Mouse (Mus musculus) monocyte, adult 2 months (primary cell): Measurements from ENCODE around the gene Arl14ep.
"Not testable (repeated sequence)": the region's sequence is repeated elsewhere in the genome, so short reads cannot be mapped to it uniquely, and the experiment has no call there.

ENCODE experiments used
- DNase-seq, 2 experiments: peaks; one replicate each; pipeline ENCODE4 v3.0.0; 2022; ENCODE audit warnings: low spot score in 2 of 2, low read depth in 1 of 2

Arl14ep gene

DNA sequence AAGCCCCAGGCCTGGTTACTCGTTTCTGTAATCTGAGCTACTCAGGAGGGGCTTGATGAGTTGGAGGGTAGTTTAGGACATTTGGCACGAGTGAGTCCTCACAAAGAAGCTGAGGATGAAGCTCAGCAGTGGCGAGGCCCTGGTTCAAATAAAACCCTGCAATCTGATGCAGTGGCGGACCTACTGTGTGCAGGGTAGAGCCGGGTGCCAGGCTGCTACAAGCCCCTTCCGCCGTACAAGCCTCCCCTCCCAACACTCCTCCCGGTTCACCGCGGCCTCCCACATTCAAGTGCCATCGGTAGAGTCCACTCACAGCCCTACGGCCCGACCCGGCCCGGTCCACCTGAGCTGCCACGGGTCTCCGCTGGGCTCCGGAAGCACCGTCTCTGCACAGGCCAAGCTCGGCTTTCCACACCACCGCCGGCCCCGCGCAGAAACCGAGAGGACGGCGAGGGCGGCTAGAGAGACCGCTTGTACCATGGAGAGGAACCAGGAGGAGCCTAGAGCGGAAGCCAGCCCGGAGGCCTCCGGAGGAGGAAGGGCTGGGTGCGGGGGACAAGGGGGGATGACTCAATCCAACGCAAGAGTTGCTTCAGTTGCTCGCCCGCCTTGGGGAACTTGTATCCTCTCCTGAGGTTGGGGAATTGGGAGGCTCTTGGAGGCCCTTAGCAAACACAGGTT lies at the start of gene Arl14ep:
TSS of gene Arl14ep (minus strand) at position 466 of the 681 bp plus-strand sequence.
- peak; percentile 75 to 76 for DNase-seq

DNA sequence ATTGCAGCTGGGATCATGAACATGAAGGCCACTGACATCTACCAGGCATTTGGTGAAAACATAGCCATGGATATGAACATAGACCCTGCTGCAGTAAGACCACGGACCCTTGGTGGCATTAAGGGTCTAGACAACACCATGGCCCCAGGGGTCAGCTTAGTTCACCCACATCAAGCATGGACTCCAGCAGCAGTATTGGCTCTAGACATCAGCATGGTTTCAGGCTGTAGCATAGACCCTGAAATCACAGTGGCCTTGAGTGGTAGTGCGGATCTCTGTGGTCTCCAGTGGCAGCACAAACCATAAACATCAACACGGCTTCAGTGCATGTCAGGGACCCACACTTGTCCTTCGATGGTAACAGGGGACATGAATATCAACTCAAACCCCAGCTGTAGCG lies 48.5 kb upstream of the Arl14ep start:
- DNase-seq, result no peak

DNA sequence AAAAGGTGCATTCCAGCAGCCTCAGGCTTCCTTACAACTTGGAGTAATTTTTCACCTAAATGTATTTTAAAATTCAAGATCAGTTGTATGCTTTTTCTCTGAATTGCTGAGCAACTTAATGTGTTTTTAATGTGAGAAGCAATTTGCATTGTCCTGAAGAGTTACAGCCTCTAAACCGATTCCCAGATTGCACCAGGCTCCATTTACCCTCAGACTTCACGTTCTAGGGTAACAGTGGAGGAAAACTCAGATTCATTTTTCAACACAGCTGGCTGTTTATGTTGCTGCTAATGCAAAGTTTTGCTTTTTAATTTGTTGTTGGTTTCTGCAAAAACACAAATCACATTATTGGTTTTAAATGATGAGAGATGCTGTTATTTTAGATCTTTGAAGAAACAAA lies 45.1 kb upstream of the Arl14ep start:
- no peak for DNase-seq

DNA sequence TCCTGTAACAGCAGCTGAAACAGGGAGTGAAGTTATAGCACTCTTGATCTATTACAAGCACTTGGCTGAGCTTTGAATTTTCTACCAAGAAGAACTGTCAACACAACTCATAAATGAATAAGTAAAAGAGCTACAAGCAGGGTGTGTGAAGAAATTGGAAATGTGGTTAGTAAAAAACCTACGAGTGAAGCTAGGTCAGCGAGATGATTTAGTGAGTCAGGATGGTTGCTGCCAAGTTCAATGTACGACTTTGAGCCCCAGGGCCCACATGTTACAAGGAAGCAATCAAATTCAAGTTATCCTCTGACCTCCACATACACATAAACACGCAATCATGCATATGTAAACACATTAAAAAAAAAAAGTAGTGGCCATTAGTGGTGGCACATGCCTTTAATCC lies 38.9 kb upstream of the Arl14ep start:
- DNase-seq, result no peak

DNA sequence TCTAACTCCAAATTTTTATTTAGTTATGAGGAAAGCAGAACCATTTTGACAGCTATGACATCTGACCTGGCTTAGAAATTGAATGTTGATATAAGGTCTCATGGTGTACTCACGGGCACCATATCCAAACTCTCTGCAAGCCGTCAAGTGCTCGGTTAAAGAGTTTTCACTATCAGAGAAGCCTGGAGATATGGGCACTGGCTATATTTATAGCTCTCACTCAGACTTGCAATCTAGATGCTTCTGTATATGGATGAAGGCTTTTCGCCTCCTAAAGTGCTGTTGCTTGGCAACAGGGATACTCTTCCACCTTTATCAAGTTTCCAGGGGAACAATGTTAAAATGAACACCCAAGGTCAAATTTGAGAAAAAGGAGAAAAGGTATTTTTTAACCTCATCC lies 38.1 kb upstream of the Arl14ep start:
- DNase-seq, result no peak

DNA sequence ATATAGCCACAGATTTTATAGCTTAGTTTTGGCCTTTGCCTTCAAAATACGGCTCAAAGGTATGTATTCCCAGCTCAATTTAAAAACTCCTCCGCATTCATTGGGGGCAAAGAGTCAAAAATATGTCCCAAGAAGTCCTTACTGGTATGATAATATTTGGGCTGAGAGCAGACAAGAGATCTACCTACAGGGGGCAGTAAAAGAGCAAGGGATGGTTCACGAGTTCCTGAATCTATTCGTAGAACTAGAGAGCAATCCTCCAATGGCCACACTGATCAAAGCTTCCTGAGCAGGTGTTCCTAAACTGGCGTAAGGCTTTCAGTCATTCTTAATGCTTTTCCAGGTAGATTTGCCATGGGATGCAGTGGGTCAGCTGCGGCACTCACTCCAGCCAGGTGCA lies 35.9 kb upstream of the Arl14ep start:
- DNase-seq, result no peak

DNA sequence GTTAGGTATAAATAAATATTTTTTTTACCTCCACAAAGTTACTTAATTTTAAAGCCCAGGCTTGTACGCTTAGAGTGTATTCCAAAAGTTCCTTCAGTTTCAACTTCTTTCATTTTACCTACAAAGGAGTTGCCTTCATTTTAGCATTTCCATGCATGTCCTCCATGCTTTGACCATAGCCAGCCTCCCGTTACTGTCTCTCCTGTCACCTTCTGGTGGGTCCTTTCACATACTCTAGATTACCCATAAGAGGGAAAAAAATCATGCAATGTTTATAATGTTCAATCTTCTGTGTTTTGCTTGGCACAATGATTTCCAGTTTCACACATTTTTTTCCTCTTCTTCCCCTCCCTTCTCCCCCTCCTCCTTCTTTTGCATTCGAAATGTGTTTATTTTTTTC lies 32.2 kb upstream of the Arl14ep start:
- no peak for DNase-seq

DNA sequence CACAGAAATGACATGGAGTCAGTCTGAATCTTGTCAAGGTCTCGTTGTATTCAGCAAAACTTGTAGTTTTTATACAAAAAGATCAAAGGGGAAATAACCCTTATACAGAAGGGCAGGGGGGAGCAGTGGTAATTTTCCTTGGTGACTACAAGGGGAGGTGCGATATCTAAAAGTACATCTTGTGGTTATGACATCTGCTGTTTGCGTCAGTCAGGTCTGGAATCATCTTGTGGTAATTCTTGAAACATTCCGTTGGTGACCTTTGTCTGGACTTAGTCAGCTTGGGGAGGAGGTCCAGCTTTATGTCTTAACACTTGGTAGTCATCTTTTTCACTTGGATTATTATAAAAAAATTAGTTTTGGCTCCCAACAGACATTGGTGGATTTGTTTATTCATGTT lies 31.7 kb upstream of the Arl14ep start:
- not testable (repeated sequence) for DNase-seq

DNA sequence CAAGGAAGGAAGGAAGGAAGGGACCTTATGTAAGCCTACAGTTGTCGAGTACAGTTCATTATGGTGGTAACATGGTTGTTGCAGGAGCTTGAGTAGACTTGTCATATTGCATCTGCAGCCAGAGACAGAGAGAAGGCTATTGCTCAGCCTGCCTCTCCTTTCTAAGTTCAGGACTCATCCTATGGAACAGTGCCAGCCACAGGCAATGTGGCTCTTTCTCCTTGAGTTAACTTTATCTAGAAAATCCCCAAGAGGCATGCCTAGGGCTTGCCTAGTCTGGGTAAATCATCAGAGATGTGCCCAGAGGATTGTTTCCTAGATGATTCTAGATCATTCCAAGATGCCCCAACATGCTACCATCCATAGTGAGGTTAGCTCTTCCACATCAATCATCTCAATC lies 17.0 kb upstream of the Arl14ep start:
- DNase-seq, result no peak

DNA sequence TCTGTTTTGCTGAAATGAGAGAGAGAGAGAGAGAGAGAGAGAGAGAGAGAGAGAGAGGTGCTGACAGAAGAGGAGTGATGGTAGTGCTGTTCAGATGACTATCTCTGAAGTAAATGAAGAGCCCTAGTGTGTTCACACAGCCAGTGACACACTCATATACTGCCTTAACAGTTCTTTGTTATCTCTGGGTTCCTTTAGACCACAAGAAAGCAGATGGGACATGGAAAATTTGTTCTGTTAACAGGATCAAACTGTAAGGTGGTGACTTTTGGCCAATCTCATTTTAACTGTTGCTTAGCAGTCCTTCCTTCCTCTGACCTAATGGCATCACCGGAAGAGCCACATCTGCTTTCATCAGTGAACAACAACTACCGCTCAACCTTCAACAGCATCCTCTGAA lies 10.7 kb upstream of the Arl14ep start:
- DNase-seq, result no peak

DNA sequence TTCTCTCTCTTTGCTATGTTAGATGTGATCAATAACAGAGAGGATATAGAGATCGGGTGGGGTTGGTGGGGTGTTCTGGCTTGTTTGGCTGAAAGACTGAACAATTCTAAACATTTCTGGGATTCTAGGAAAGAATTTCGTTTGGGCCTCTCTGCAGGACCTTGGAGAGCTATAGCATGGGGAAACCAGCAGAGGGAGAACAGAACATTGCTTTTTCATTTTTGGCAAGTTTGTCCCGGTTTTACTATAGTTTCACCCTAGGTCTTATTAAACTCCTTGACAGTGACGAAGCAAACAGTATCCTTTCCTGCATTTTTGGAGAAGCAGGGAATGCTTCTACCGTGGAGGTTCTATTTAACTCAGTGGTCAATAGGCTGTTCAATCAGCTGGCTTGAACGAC lies 8.3 kb upstream of the Arl14ep start:
- DNase-seq, result no peak

DNA sequence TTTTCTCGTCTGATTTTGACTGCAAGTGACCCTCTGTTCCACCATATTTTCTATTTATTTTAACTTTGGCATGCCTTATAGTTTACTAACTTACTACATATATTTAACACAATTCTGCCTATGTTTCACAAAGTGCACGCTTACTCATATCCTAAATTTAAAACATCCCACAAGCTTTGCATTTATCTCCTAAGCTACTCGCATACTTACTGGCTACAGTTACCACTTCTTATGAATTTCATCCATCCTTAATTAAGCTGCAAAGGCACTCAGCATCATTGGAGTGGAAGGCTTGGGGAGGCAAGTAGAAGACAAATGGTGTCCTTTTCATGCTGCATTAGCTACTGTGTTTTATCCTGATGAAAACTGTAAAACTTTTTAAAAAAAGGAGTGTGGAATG lies 2.2 kb upstream of the Arl14ep start:
- no peak for DNase-seq

DNA sequence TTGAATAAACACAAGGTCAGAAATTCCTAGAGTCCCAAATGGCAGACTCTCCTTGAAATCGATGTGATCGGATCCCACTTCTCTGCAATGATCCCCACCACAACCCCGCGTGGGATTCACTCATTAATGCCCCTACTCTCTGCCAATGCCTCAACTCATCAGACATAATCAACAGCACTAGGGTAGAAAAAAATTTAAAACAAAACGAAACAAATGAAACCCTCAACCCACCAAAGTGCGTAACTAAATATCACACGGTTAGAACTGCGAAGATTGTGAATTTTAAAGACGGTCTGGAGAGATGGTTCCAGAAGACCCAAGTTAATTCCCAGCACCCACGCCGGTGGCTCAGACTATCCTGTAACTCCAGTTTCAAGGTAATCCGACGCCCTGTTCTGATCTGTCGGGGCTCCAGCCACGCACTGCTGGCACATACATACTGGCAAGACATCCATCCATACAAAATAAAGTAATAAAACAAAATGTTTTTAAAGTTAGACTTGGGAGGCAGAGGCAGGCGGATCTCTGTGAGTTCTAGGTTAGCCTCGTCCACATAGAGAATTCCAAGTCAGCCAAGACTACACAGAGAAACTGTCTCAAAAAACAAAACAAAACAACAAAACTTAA lies 779 bp downstream of the Arl14ep start:
- no peak for DNase-seq

DNA sequence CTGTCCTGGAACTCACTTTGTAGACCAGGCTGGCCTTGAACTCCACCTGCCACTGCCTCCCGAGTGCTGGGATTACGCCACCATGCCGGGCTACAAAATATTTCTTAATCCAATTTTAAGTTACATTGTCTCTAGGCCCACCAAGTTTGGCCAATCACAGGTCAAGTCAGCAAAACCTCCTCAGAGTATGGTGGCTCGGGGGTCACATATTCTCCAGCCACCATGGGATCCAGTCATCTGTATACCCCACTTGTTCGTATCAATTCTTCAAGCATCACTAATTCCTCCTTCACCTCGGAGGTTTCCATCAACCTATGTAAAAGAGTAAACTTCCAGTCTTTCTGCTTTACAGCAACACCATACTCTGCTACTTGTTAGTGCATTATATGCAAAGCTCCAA lies 1.4 kb downstream of the Arl14ep start:
- DNase-seq, result no peak

DNA sequence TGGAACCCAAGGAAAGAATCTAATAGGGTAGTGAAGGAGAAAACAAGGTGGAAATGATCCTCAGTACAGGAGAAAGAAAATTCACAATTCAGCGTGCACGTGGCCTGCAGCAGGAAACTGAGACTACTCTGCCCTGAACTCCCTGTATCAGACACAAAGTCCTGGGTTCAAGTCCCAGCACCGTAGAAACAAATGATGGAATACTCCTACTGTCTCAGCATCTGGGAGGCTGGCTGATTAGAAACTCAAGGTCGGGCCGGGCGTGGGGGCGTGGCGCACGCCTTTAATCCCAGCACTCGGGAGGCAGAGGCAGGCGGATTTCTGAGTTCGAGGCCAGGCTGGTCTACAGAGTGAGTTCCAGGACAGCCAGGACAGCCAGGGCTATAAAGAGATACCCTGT lies 3.3 kb downstream of the Arl14ep start:
- no peak for DNase-seq

DNA sequence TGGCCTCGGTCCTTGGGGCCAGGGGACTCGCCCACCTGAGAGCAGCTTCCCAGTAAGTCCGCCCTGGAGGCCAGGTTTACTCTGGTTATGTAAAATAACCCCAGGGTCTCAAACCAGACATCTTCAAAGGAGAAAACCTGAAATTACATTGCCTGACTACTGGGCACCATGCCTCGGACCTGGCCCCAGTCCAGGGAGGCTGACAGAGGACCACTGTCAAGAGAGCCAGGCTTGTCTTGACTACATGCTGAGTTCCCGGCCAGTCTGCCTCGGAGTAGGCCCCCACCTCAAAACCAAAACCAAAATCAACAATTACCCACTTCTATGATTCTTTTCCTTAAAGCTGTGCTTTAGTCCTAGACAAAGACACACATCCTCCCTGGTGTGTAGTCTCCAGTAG lies 5.9 kb downstream of the Arl14ep start:
- no peak for DNase-seq

DNA sequence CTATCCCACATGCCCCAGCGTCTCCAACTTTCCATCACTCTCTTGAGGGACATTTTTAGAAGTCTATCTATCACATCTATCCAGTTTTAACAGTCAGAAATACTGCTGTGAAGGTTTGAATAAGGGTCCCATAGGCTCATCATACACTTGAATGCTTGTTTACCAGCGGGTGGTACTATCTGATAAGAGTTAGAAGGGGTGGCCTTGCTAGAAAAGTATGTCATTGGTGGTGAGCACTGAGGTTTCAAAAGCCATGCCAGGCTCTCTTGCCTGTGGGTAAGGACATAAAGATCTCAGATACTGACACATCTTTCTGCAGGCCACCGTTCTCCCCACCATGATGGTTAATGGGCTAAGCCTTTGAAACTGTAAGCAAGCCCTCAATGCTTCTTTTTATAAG lies 10.7 kb downstream of the Arl14ep start:
- no peak for DNase-seq

DNA sequence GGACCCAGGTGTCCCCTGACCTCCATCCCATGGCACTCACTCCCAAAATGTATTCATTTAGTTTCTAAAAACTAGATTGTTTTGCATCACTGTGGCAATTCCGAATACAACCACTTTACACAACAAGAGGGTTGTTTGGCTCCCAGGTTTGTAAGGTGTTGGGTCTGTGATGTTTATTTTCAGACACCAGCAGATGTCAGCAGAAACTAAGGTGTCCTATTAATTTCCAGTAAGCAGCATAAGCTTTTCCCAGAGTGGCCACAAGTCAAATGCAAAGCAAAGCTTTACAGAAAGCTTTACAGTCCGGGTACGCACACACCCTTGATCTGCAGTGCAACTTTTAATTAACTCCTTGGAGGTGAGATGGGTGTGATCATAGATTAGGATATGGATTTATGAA lies 12.6 kb downstream of the Arl14ep start:
- DNase-seq, result no peak

DNA sequence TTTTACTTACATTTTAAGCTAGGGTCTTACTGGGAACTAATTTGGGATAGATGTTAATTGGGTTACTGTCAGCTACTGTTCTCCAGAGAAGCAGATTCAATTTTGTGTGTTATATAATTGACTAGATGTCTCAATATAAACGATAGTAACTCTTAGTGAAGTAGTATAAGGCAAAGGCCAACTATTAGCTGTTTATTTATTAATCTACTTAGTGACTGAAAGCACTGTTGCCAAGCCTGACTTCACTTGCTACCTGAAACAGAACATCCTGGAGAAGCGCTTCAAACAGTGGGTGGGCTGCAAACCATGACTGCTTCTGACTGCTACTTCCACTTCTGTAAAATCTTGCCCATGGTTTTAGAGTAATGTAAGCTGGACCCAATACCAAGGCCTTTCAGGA lies 13.2 kb downstream of the Arl14ep start:
- no peak for DNase-seq

DNA sequence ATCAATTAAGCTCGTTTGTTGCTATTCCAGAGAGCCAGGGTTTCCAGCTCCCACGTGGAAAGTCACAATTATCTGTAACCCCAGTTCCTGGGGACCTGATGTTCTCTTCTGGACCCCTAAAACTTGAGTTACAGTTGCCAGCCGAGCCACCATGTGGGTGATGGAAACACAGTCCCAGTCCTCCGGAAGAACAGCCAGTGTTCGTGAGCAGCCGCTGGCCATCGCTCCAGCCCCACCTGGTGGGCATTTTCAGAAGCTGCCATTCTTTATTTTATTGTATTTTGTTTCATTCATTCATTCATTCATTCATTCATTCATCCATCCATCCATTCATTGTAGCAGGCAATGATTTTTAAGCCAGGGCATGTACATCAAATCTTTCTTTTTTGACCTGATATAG lies 14.0 kb downstream of the Arl14ep start:
- DNase-seq, result no peak

DNA sequence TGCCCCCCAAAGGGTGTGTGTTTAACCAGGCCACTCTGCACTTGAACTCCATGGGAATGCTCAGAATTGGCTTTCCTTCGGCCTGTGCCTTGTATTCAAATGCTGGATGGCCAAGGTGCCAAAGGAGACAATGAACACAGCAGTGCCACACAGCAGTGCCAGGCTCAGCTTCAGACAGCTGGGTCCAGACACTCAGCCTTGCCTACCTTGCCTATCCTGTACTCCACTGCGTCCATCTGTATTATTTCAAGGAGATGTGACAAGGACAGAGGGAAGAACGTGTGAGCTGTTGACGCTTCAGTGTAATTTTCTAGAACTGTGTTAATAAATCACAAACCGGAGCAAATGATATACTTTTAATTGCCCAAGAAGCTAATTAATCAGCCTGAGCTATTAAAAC lies 14.8 kb downstream of the Arl14ep start:
- no peak for DNase-seq

DNA sequence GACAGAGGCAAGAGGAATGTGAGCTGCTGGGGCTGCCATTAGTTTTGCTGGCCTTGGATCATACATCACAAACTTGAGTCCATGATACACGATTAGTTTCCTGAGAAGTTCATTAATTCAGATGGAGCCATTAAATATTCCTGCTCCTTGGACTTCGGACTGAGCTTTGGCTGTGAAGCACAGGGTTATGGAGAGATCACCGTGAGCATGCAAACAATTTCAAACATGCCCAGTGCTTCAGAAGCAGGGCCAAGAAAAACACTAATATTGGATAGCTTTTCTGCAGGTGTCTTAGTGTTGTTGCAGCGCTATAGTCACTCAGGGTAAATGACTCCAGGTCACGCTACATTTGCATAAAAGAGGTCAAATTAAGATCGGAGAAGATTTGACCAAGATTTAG lies 15.3 kb downstream of the Arl14ep start:
- DNase-seq, result no peak

DNA sequence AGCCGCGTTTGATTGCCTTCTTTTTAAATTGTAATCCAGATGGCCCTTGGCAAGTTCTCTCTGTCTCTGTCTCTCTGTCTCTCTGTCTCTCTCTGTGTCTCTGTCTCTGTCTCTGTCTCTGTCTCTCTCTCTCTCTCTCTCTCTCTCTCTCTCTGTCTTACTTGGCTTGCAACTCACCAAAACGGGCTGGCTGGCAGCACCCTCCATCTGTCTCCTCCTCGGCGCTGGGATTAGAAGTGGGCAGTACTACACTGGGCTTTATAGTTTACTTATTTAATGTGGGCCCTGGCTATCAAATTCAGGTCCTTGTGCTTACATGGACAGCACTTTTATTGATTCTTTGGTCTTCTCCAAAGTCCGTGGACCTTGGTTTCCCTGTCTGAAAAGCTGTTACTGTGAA lies 18.1 kb downstream of the Arl14ep start:
- DNase-seq, result no peak
